8 mouse cellular contexts compared by ENCODE assay signal in the genomic region with DNA sequence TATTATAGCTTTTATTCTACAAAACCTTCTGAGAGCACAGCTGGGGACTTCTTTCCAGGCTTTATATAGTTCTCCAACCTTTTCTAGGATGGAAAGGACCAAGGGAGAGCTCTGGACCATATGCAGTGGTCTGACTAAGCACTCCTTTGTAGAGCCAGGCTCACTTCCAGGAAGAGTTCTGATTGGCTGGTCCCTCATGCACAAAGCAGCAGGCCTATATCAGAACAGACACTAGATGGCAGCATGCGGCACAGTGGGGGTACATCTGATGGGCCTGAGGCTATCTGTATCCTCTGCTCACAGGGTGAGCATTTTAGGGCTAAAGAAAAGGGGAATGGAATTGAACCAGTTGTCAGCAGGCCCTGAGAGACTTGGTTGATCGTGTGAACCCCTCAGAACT. TPM values are rescaled to one million over a fixed set of nuclear protein-coding genes. Genes with fewer than 3 reads are reported as not detected.
DNase-seq lines count a peak whose midpoint lies in the region; ATAC-seq lines count a peak whose summit lies in the region.

No protein-coding gene starts in this region.

- 27% methylated on average over 2 of the region's 2 CpGs for WGBS in neural tube, embryonic 15.5 days
- WGBS in limb, embryonic 10.5 days = 22% methylated on average over 2 of the region's 2 CpGs
- 21% methylated on average over 2 of the region's 2 CpGs for WGBS in midbrain, embryonic 16.5 days
- 25% methylated on average over 2 of the region's 2 CpGs for WGBS in stomach, embryonic 15.5 days

- peak; percentile 60 for DNase-seq in neural tube, embryonic 10.5 days (ENCODE audit: extremely low spot score, low spot score)
- DNase-seq in gastrocnemius, postnatal 25 days = peak; percentile 47
- DNase-seq in kidney, adult 8-10 months = peak; percentile 22 to 58
- DNase-seq in limb, embryonic 10.5 days (ENCODE audit: low spot score) = peak; percentile 70

- no peak overlapping the region for H3K27ac ChIP-seq in neural tube, embryonic 15.5 days (replicated peaks)
- H3K27ac ChIP-seq in limb, embryonic 10.5 days = no peak overlapping the region
- H3K27ac ChIP-seq in midbrain, embryonic 16.5 days (ENCODE audit: low read length) = no peak overlapping the region
- no peak overlapping the region for H3K27ac ChIP-seq in stomach, embryonic 15.5 days

- no peaks in the 10 kb centered on the region for H3K9me3 ChIP-seq in neural tube, embryonic 15.5 days (replicated peaks)
- no peaks in the 10 kb centered on the region for H3K9me3 ChIP-seq in limb, embryonic 10.5 days (replicated peaks)
- no peaks in the 10 kb centered on the region for H3K9me3 ChIP-seq in midbrain, embryonic 16.5 days (replicated peaks; ENCODE audit: control insufficient read depth, low read length, poor library complexity, severe bottlenecking)
- no peaks in the 10 kb centered on the region for H3K9me3 ChIP-seq in stomach, embryonic 15.5 days

- peaks cover 6% of the 10 kb centered on the region; the same call in 1 of the 2 replicates for H3K4me1 ChIP-seq in neural tube, embryonic 15.5 days
- peaks cover 8% of the 10 kb centered on the region for H3K4me1 ChIP-seq in limb, embryonic 10.5 days
- H3K4me1 ChIP-seq in midbrain, embryonic 16.5 days (ENCODE audit: control insufficient read depth, insufficient read depth, low read length) = no peaks in the 10 kb centered on the region
- H3K4me1 ChIP-seq in stomach, embryonic 15.5 days = no peaks in the 10 kb centered on the region

- no peak overlapping the region for H3K4me3 ChIP-seq in neural tube, embryonic 15.5 days (replicated peaks)
- H3K4me3 ChIP-seq in limb, embryonic 10.5 days = no peak overlapping the region
- no peak overlapping the region for H3K4me3 ChIP-seq in midbrain, embryonic 16.5 days (ENCODE audit: low read depth, low read length)
- no peak overlapping the region for H3K4me3 ChIP-seq in stomach, embryonic 15.5 days (replicated peaks)

- no peaks in the 10 kb centered on the region for H3K36me3 ChIP-seq in neural tube, embryonic 15.5 days
- no peaks in the 10 kb centered on the region for H3K36me3 ChIP-seq in limb, embryonic 10.5 days
- no peaks in the 10 kb centered on the region for H3K36me3 ChIP-seq in midbrain, embryonic 16.5 days (ENCODE audit: control insufficient read depth, insufficient read depth, low read length)
- no peaks in the 10 kb centered on the region for H3K36me3 ChIP-seq in stomach, embryonic 15.5 days

- ATAC-seq in neural tube, embryonic 15.5 days (ENCODE audit: low FRiP score) = no peak
- peak; percentile 100 for ATAC-seq in common myeloid progenitor, adult 5-6 weeks (replicated peaks; ENCODE audit: low read depth, poor library complexity, severe bottlenecking)
- ATAC-seq in midbrain, embryonic 16.5 days = peak; percentile 84; the same call in 1 of the 2 replicates
- peak; percentile 60; the same call in 1 of the 2 replicates for ATAC-seq in stomach, embryonic 15.5 days (ENCODE audit: insufficient read depth, low FRiP score, low read depth)

- no peak overlapping the region for H3K4me2 ChIP-seq in neural tube, embryonic 15.5 days
- no peak overlapping the region for H3K4me2 ChIP-seq in midbrain, embryonic 16.5 days (ENCODE audit: low read length)
- no peak overlapping the region for H3K4me2 ChIP-seq in stomach, embryonic 15.5 days

- H3K9ac ChIP-seq in neural tube, embryonic 15.5 days (replicated peaks) = no peak overlapping the region
- no peak overlapping the region for H3K9ac ChIP-seq in midbrain, embryonic 16.5 days (ENCODE audit: low read depth, low read length)
- H3K9ac ChIP-seq in stomach, embryonic 15.5 days = no peak overlapping the region

- no peaks in the 10 kb centered on the region for H3K27me3 ChIP-seq in neural tube, embryonic 15.5 days (replicated peaks)
- H3K27me3 ChIP-seq in limb, embryonic 10.5 days (ENCODE audit: low read depth, poor library complexity, severe bottlenecking) = 0 out of 2 replicates have a peak, but pooled peaks cover 3% of the 10 kb centered on the region
- H3K27me3 ChIP-seq in midbrain, embryonic 16.5 days (ENCODE audit: control insufficient read depth, insufficient read depth, low read depth, low read length) = no peaks in the 10 kb centered on the region
- no peaks in the 10 kb centered on the region for H3K27me3 ChIP-seq in stomach, embryonic 15.5 days (replicated peaks)

RNA-seq across cellular contexts. Expression of a gene that starts 47.6 kb away (rescaled TPM):
- polyA plus RNA-seq in neural tube, embryonic 15.5 days (2015; fragmentation: Nextera tagmentation; extraction: Ambion mirVana) = not detected in 2 replicates
- not detected in 2 replicates for total RNA-seq in common myeloid progenitor, adult 5-6 weeks (2017)
- not detected for total RNA-seq in gastrocnemius, postnatal 25 days (2021)
- polyA plus RNA-seq in limb, embryonic 10.5 days (2016; fragmentation: Nextera tagmentation; extraction: Ambion mirVana) = not detected in 2 replicates
- not detected in 2 replicates for polyA plus RNA-seq in midbrain, embryonic 16.5 days (2015; fragmentation: Nextera tagmentation; extraction: Ambion mirVana)
- not detected in 2 replicates for polyA plus RNA-seq in stomach, embryonic 15.5 days (2015; fragmentation: Nextera tagmentation; extraction: Ambion mirVana)
